Mouse (Mus musculus): ENCODE results near the gene Ndst2. TPM values are rescaled to one million over a fixed set of nuclear protein-coding genes. Genes with fewer than 3 reads are reported as not detected.

Ndst2 gene
- polyA plus RNA-seq, 1 experiment from 2014 or later, result 9.6 TPM

- peak overlapping the region; percentile 93 for H3K27ac ChIP-seq (replicated peaks)
- peak overlapping the region; percentile 73 for H3K4me3 ChIP-seq (ENCODE audit: low read depth, low read length)
- H3K9ac ChIP-seq (ENCODE audit: low read length), result peak overlapping the region; percentile 86
- H3K4me2 ChIP-seq (replicated peaks; ENCODE audit: low read depth), result peak overlapping the region; percentile 60
- DNase-seq (ENCODE audit: low spot score) (no peak), ATAC-seq (ENCODE audit: low FRiP score, low TSS enrichment) (peak; percentile 22; the same call in 1 of the 2 replicates)
- no peaks in the 10 kb centered on the region for H3K9me3 ChIP-seq (ENCODE audit: control insufficient read depth, low read length)
- H3K36me3 ChIP-seq (ENCODE audit: control insufficient read depth, insufficient read depth, low read length), result no peaks in the 10 kb centered on the region
- H3K27me3 ChIP-seq (ENCODE audit: control insufficient read depth, insufficient read depth, low read length), result no peaks in the 10 kb centered on the region
- no peaks in the 10 kb centered on the region for H3K4me1 ChIP-seq (replicated peaks; ENCODE audit: control insufficient read depth, insufficient read depth)
- 4% methylated on average over 15 of the region's 15 CpGs for WGBS
- TF ChIP-seq EP300 (optimal IDR thresholded peaks at IDR 0.05) (no peak), CTCF (IDR thresholded peaks at IDR 0.05; ENCODE audit: low read depth) (no peak)
Observed at GRCm38 (mm10) chr14:20702096-20702740, 32.1 kb downstream of the Ndst2 start.

GRCm38 (mm10) chr14:20701554-20701953 lies 32.8 kb downstream of the Ndst2 start:
- DNase-seq (ENCODE audit: low spot score) (no peak), ATAC-seq (ENCODE audit: low FRiP score, low TSS enrichment) (no peak)
- H3K4me2 ChIP-seq (replicated peaks; ENCODE audit: low read depth), result peak overlapping the region; percentile 60
- H3K4me1 ChIP-seq (replicated peaks; ENCODE audit: control insufficient read depth, insufficient read depth), result no peaks in the 10 kb centered on the region; the same call in 1 of the 2 replicates
- 62% methylated on average over 8 of the region's 8 CpGs for WGBS
- no peaks in the 10 kb centered on the region for H3K36me3 ChIP-seq (ENCODE audit: control insufficient read depth, insufficient read depth, low read length)
- TF ChIP-seq CTCF (IDR thresholded peaks at IDR 0.05; ENCODE audit: low read depth) (no peak), EP300 (optimal IDR thresholded peaks at IDR 0.05) (no peak)
- H3K27ac ChIP-seq (replicated peaks), result no peak overlapping the region
- no peaks in the 10 kb centered on the region for H3K9me3 ChIP-seq (ENCODE audit: control insufficient read depth, low read length)
- no peak overlapping the region; the same call in 1 of the 2 replicates for H3K4me3 ChIP-seq (ENCODE audit: low read depth, low read length)
- H3K9ac ChIP-seq (ENCODE audit: low read length), result no peak overlapping the region
- no peaks in the 10 kb centered on the region for H3K27me3 ChIP-seq (ENCODE audit: control insufficient read depth, insufficient read depth, low read length)

GRCm38 (mm10) chr14:20700362-20700761 lies 34.0 kb downstream of the Ndst2 start:
- WGBS, result 62% methylated on average over 3 of the region's 3 CpGs
- ATAC-seq (ENCODE audit: low FRiP score, low TSS enrichment) (no peak), DNase-seq (ENCODE audit: low spot score) (no peak)
- Histone ChIP-seq H3K4me3 (ENCODE audit: low read depth, low read length) (no peak overlapping the region), H3K36me3 (ENCODE audit: control insufficient read depth, insufficient read depth, low read length) (no peaks in the 10 kb centered on the region), H3K27ac (replicated peaks) (no peak overlapping the region; the same call in 1 of the 2 replicates), H3K4me2 (replicated peaks; ENCODE audit: low read depth) (no peak overlapping the region), H3K9me3 (ENCODE audit: control insufficient read depth, low read length) (no peaks in the 10 kb centered on the region), H3K27me3 (ENCODE audit: control insufficient read depth, insufficient read depth, low read length) (no peaks in the 10 kb centered on the region), H3K4me1 (replicated peaks; ENCODE audit: control insufficient read depth, insufficient read depth) (peaks cover 6% of the 10 kb centered on the region), H3K9ac (ENCODE audit: low read length) (no peak overlapping the region)
- TF ChIP-seq CTCF (IDR thresholded peaks at IDR 0.05; ENCODE audit: low read depth) (no peak), EP300 (optimal IDR thresholded peaks at IDR 0.05) (no peak)

- H3K4me2 ChIP-seq (replicated peaks; ENCODE audit: low read depth), result no peak overlapping the region
- no peaks in the 10 kb centered on the region for H3K9me3 ChIP-seq (ENCODE audit: control insufficient read depth, low read length)
- H3K27me3 ChIP-seq (ENCODE audit: control insufficient read depth, insufficient read depth, low read length), result no peaks in the 10 kb centered on the region
- H3K4me3 ChIP-seq (ENCODE audit: low read depth, low read length), result no peak overlapping the region
- WGBS, result 76% methylated on average over 2 of the region's 2 CpGs
- ATAC-seq (ENCODE audit: low FRiP score, low TSS enrichment) (no peak), DNase-seq (ENCODE audit: low spot score) (no peak)
- peaks cover 6% of the 10 kb centered on the region for H3K4me1 ChIP-seq (replicated peaks; ENCODE audit: control insufficient read depth, insufficient read depth)
- no peak overlapping the region for H3K9ac ChIP-seq (ENCODE audit: low read length)
- H3K36me3 ChIP-seq (ENCODE audit: control insufficient read depth, insufficient read depth, low read length), result peaks cover 5% of the 10 kb centered on the region
- H3K27ac ChIP-seq (replicated peaks), result no peak overlapping the region
- TF ChIP-seq CTCF (IDR thresholded peaks at IDR 0.05; ENCODE audit: low read depth) (no peak), EP300 (optimal IDR thresholded peaks at IDR 0.05) (no peak)
Observed at GRCm38 (mm10) chr14:20698515-20698914, 35.8 kb downstream of the Ndst2 start.

- Histone ChIP-seq H3K27ac (replicated peaks) (no peak overlapping the region), H3K4me1 (replicated peaks; ENCODE audit: control insufficient read depth, insufficient read depth) (peaks cover 6% of the 10 kb centered on the region), H3K27me3 (ENCODE audit: control insufficient read depth, insufficient read depth, low read length) (no peaks in the 10 kb centered on the region), H3K36me3 (ENCODE audit: control insufficient read depth, insufficient read depth, low read length) (peaks cover 18% of the 10 kb centered on the region), H3K9me3 (ENCODE audit: control insufficient read depth, low read length) (no peaks in the 10 kb centered on the region), H3K4me2 (replicated peaks; ENCODE audit: low read depth) (peak overlapping the region; percentile 74), H3K9ac (ENCODE audit: low read length) (peak overlapping the region; percentile 90; the same call in 1 of the 2 replicates), H3K4me3 (ENCODE audit: low read depth, low read length) (peak overlapping the region; percentile 94)
- TF ChIP-seq CTCF (IDR thresholded peaks at IDR 0.05; ENCODE audit: low read depth) (peak; percentile 78), EP300 (optimal IDR thresholded peaks at IDR 0.05) (no peak)
- ATAC-seq (ENCODE audit: low FRiP score, low TSS enrichment) (no peak), DNase-seq (ENCODE audit: low spot score) (peak; percentile 61)
- WGBS, result 9% methylated on average over 1 of the region's 1 CpGs
Observed at GRCm38 (mm10) chr14:20696986-20697385, 37.4 kb downstream of the Ndst2 start.
